ENCODE assay signal across 18 mouse cellular contexts in genomic region chr9:42508235-42508634, GRCm38 (mm10). TPM values are rescaled to one million over a fixed set of nuclear protein-coding genes. Genes with fewer than 3 reads are reported as not detected.
DNase-seq lines count a peak whose midpoint lies in the region; ATAC-seq and TF ChIP-seq lines count a peak whose summit lies in the region.
"Had no signal": no experiment of that assay in that cellular context is flagged by ENCODE, and none has a peak within 500 bp of the region (broad histone marks: within the 10 kb centered on the region; RNA-seq: fewer than 3 reads in every experiment).

No protein-coding gene starts in this region.

- H3K4me2 ChIP-seq in liver, embryonic 11.5 days, result no peak overlapping the region
- H3K4me2 ChIP-seq in liver, postnatal 0 days (ENCODE audit: low read depth, low read length), result no peak overlapping the region

- H3K27ac ChIP-seq in liver, adult 2 months (replicated peaks; ENCODE audit: insufficient read depth, low read depth, low read length), result peak overlapping the region; percentile 1; the same call in 1 of the 2 replicates
- H3K27ac ChIP-seq in liver, embryonic 11.5 days (ENCODE audit: low read depth, low read length), result no peak overlapping the region
- no peak overlapping the region for H3K27ac ChIP-seq in liver, postnatal 0 days (ENCODE audit: low read depth)

- no peaks in the 10 kb centered on the region for H3K36me3 ChIP-seq in liver, adult 2 months (ENCODE audit: control insufficient read depth, insufficient read depth, low read length)
- no peaks in the 10 kb centered on the region for H3K36me3 ChIP-seq in liver, embryonic 11.5 days (ENCODE audit: control insufficient read depth, insufficient read depth, low read length)
- no peaks in the 10 kb centered on the region for H3K36me3 ChIP-seq in liver, postnatal 0 days (replicated peaks; ENCODE audit: insufficient read depth, low read length)
- H3K36me3 ChIP-seq: G1E had no signal

- peaks cover 38% of the 10 kb centered on the region for H3K4me1 ChIP-seq in liver, adult 2 months (ENCODE audit: control insufficient read depth, insufficient read depth, low read length)
- H3K4me1 ChIP-seq in liver, embryonic 11.5 days (replicated peaks; ENCODE audit: control insufficient read depth, insufficient read depth, low read length), result no peaks in the 10 kb centered on the region; the same call in 1 of the 2 replicates
- H3K4me1 ChIP-seq in liver, postnatal 0 days (ENCODE audit: insufficient read depth), result peaks cover 18% of the 10 kb centered on the region

- TF ChIP-seq EP300 in liver, postnatal 0 days (IDR thresholded peaks at IDR 0.05; ENCODE audit: low read depth), result no peak

- no peak for TF ChIP-seq POLR2A in liver, adult 2 months (IDR thresholded peaks at IDR 0.05; ENCODE audit: extremely low read depth, insufficient read depth, low read length)

- TF ChIP-seq CTCF in liver, adult 2 months (IDR thresholded peaks at IDR 0.05; ENCODE audit: low read depth, low read length), result no peak
- TF ChIP-seq CTCF in liver, postnatal 0 days (IDR thresholded peaks at IDR 0.05; ENCODE audit: low read depth), result no peak

- no peaks in the 10 kb centered on the region for H3K27me3 ChIP-seq in liver, adult 2 months (ENCODE audit: control insufficient read depth, insufficient read depth, low read length)
- no peaks in the 10 kb centered on the region for H3K27me3 ChIP-seq in liver, embryonic 11.5 days (replicated peaks; ENCODE audit: control insufficient read depth, insufficient read depth, low read length)
- H3K27me3 ChIP-seq in liver, postnatal 0 days (ENCODE audit: insufficient read depth, low read length), result no peaks in the 10 kb centered on the region

- no peaks in the 10 kb centered on the region for H3K79me2 ChIP-seq in liver, adult 2 months (ENCODE audit: control insufficient read depth, insufficient read depth, low read length)

- no peak for ATAC-seq in liver, embryonic 11.5 days (replicated peaks; ENCODE audit: low FRiP score)
- ATAC-seq in liver, postnatal 0 days, result peak; percentile 69
- ATAC-seq: activated CD4-positive, CD25-positive, alpha-beta regulatory T cell, adult 4 months; CD4-positive, CD25-positive, alpha-beta regulatory T cell, adult 4 months; Patski had no signal

- DNase-seq in liver, adult 2 months (ENCODE audit: extremely low read depth, low read depth, low spot score), result peak; percentile 83
- DNase-seq in liver, embryonic 11.5 days (ENCODE audit: low spot score), result no peak
- DNase-seq in liver, postnatal 0 days, result peak; percentile 21
- no peak for DNase-seq in liver
- DNase-seq: adrenal gland, adult 2 months; adrenal gland, adult 8-10 months; adrenal gland, postnatal 10 days; adrenal gland, postnatal 14 days; adrenal gland, postnatal 25 days; adrenal gland, postnatal 36 days; B cell, adult 2 months; cerebellum, adult 11 months; cerebellum, adult 11-12 months; cerebellum, adult 18-20 months had no signal

- WGBS in liver, adult 2 months, result 44% methylated on average over 7 of the region's 7 CpGs
- 75% methylated on average over 7 of the region's 7 CpGs for WGBS in liver, embryonic 11.5 days
- 64% methylated on average over 7 of the region's 7 CpGs for WGBS in liver, postnatal 0 days (ENCODE audit: insufficient replicate concordance)

- H3K9ac ChIP-seq in liver, adult 2 months (ENCODE audit: low read depth, low read length), result no peak overlapping the region
- no peak overlapping the region for H3K9ac ChIP-seq in liver, embryonic 11.5 days (ENCODE audit: low read depth, low read length)
- no peak overlapping the region for H3K9ac ChIP-seq in liver, postnatal 0 days (replicated peaks)

- no peaks in the 10 kb centered on the region for H3K9me3 ChIP-seq in liver, embryonic 11.5 days (ENCODE audit: control insufficient read depth, low read length)
- H3K9me3 ChIP-seq in liver, postnatal 0 days (ENCODE audit: low read length), result no peaks in the 10 kb centered on the region
- H3K9me3 ChIP-seq: G1E had no signal

- H3K4me3 ChIP-seq in liver, adult 2 months (ENCODE audit: insufficient read depth, low read depth, low read length), result no peak overlapping the region
- no peak overlapping the region for H3K4me3 ChIP-seq in liver, embryonic 11.5 days (ENCODE audit: low read depth, low read length)
- no peak overlapping the region for H3K4me3 ChIP-seq in liver, postnatal 0 days (ENCODE audit: low read depth, low read length)

RNA-seq across cellular contexts. Expression of gene Tbcel, which starts 0.6 kb away (rescaled TPM):
- 28.6 and 34.3 TPM in 2 replicates for total RNA-seq in liver, adult 2 months (2014; rRNA removed)
- polyA plus RNA-seq in liver, adult 2 months (2012; rRNA removed), result 22.2 and 24.4 TPM in 2 replicates
- 6.4 TPM in 2 replicates for polyA plus RNA-seq in liver, embryonic 11.5 days (2014; fragmentation: Nextera tagmentation; extraction: Ambion mirVana)
- polyA plus RNA-seq in liver, postnatal 0 days (2015; fragmentation: Nextera tagmentation; extraction: Ambion mirVana), result 7.0 and 7.6 TPM in 2 replicates

Comparison
In these comparisons a context has a peak if more than half of its experiments do, and no peak if none do; other contexts are left out.
1. DNase-seq: peak in liver, adult 2 months (single experiment) and liver, postnatal 0 days (single experiment); none in liver, embryonic 11.5 days (single experiment) and liver (single experiment).